Mouse (Mus musculus): ENCODE data around the gene Cldnd2. TPM values are rescaled to one million over a fixed set of nuclear protein-coding genes. Genes with fewer than 3 reads are reported as not detected.
"Not testable (repeated sequence)": the region's sequence is repeated elsewhere in the genome, so short reads cannot be mapped to it uniquely, and the experiment has no call there.

Cldnd2 gene
- polyA plus RNA-seq (2014; fragmentation: Nextera tagmentation; extraction: Ambion mirVana) = not detected in 2 replicates

GRCm38 (mm10) chr7:43440482-43440881 lies at the start of gene Cldnd2:
TSS of gene Cldnd2 (plus strand) at chr7:43440782.
- no peaks in the 10 kb centered on the region for H3K36me3 ChIP-seq (ENCODE audit: control insufficient read depth, insufficient read depth, low read length)
- no peak within 1 kb of the TSS for H3K4me2 ChIP-seq
- no peak within 1 kb of the TSS for H3K9ac ChIP-seq (ENCODE audit: low read length)
- DNase-seq (ENCODE audit: low spot score, missing footprints) (no peak), ATAC-seq (ENCODE audit: low FRiP score) (no peak)
- no peaks in the 10 kb centered on the region for H3K9me3 ChIP-seq (ENCODE audit: control insufficient read depth, low read length)
- peaks cover 8% of the 10 kb centered on the region for H3K4me1 ChIP-seq (ENCODE audit: control insufficient read depth, insufficient read depth, low read length)
- H3K27me3 ChIP-seq (ENCODE audit: control insufficient read depth, insufficient read depth, low read length) = no peaks in the 10 kb centered on the region
- 77% methylated on average over 6 of the region's 6 CpGs for WGBS
- no peak within 1 kb of the TSS for H3K4me3 ChIP-seq (ENCODE audit: low read depth, low read length)
- no peak within 1 kb of the TSS for H3K27ac ChIP-seq (ENCODE audit: low read depth, low read length)

DNA sequence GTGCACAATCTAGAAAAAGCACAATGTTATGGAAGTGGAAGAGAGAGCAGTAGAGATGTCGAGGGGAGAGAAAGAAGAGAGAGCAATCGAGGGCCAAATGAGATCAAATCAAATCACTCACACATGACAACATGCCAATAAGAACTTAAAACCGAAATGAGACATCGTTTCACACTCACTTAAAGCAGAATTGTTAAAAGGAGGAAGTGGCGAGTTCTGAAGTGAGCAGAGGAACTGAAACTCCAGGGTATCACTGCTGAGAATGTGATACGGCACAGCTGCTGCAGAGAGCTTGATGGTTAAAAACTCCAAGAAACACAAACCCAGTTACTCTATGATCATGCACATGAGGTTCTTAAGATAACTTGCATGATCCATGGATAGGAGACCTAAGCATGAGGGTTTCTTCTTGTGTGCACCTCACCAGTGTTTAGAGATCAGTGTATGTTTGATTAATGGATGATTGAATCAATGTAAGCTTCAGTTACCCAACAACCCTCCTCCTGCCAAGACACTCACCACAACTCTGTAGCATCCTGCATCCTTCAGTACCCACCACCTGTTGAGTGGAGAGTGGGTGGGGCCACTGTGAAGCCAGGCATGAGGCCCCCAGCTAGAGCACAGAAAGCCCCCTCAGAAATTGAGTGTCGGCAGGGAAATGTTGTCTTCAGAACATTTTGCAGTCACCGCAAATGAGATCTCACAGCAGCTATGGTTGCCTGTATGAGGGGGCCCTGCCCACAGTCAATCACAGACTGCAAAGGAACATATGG lies 48.0 kb upstream of the Cldnd2 start:
- Histone ChIP-seq H3K36me3 (ENCODE audit: control insufficient read depth, insufficient read depth, low read length) (no peaks in the 10 kb centered on the region), H3K27me3 (ENCODE audit: control insufficient read depth, insufficient read depth, low read length) (no peaks in the 10 kb centered on the region), H3K27ac (ENCODE audit: low read depth, low read length) (no peak overlapping the region), H3K4me3 (ENCODE audit: low read depth, low read length) (no peak overlapping the region), H3K4me2 (no peak overlapping the region), H3K9ac (ENCODE audit: low read length) (no peak overlapping the region), H3K9me3 (ENCODE audit: control insufficient read depth, low read length) (no peaks in the 10 kb centered on the region), H3K4me1 (ENCODE audit: control insufficient read depth, insufficient read depth, low read length) (no peaks in the 10 kb centered on the region)
- DNase-seq (ENCODE audit: low spot score, missing footprints) = no peak
- ATAC-seq (ENCODE audit: low FRiP score) = no peak
- 85% methylated on average over 8 of the region's 8 CpGs for WGBS

- no peak for DNase-seq (ENCODE audit: low spot score, missing footprints)
- no peak for ATAC-seq (ENCODE audit: low FRiP score)
- WGBS = 79% methylated on average over 2 of the region's 2 CpGs
- Histone ChIP-seq H3K9ac (ENCODE audit: low read length) (no peak overlapping the region), H3K27me3 (ENCODE audit: control insufficient read depth, insufficient read depth, low read length) (no peaks in the 10 kb centered on the region), H3K27ac (ENCODE audit: low read depth, low read length) (no peak overlapping the region), H3K4me2 (no peak overlapping the region), H3K4me1 (ENCODE audit: control insufficient read depth, insufficient read depth, low read length) (no peaks in the 10 kb centered on the region), H3K36me3 (ENCODE audit: control insufficient read depth, insufficient read depth, low read length) (no peaks in the 10 kb centered on the region), H3K9me3 (ENCODE audit: control insufficient read depth, low read length) (no peaks in the 10 kb centered on the region), H3K4me3 (ENCODE audit: low read depth, low read length) (no peak overlapping the region)
These were observed 41.1 kb upstream of the Cldnd2 start for GRCm38 (mm10) chr7:43399501-43399900.

GRCm38 (mm10) chr7:43402718-43403117 lies 37.9 kb upstream of the Cldnd2 start:
- ATAC-seq (ENCODE audit: low FRiP score) (no peak), DNase-seq (ENCODE audit: low spot score, missing footprints) (no peak)
- no peaks in the 10 kb centered on the region for H3K4me1 ChIP-seq (ENCODE audit: control insufficient read depth, insufficient read depth, low read length)
- H3K9ac ChIP-seq (ENCODE audit: low read length) = no peak overlapping the region
- H3K9me3 ChIP-seq (ENCODE audit: control insufficient read depth, low read length) = no peaks in the 10 kb centered on the region
- H3K4me3 ChIP-seq (ENCODE audit: low read depth, low read length) = no peak overlapping the region
- no peak overlapping the region for H3K27ac ChIP-seq (ENCODE audit: low read depth, low read length)
- WGBS = 57% methylated on average over 2 of the region's 2 CpGs
- H3K36me3 ChIP-seq (ENCODE audit: control insufficient read depth, insufficient read depth, low read length) = no peaks in the 10 kb centered on the region
- H3K4me2 ChIP-seq = no peak overlapping the region
- H3K27me3 ChIP-seq (ENCODE audit: control insufficient read depth, insufficient read depth, low read length) = no peaks in the 10 kb centered on the region

- no peaks in the 10 kb centered on the region for H3K4me1 ChIP-seq (ENCODE audit: control insufficient read depth, insufficient read depth, low read length)
- H3K27me3 ChIP-seq (ENCODE audit: control insufficient read depth, insufficient read depth, low read length) = no peaks in the 10 kb centered on the region
- H3K9ac ChIP-seq (ENCODE audit: low read length) = no peak overlapping the region
- no peaks in the 10 kb centered on the region for H3K9me3 ChIP-seq (ENCODE audit: control insufficient read depth, low read length)
- ATAC-seq (ENCODE audit: low FRiP score) = no peak
- WGBS = 82% methylated on average over 3 of the region's 3 CpGs
- no peak overlapping the region for H3K27ac ChIP-seq (ENCODE audit: low read depth, low read length)
- no peak overlapping the region for H3K4me2 ChIP-seq
- DNase-seq (ENCODE audit: low spot score, missing footprints) = no peak
- no peaks in the 10 kb centered on the region for H3K36me3 ChIP-seq (ENCODE audit: control insufficient read depth, insufficient read depth, low read length)
- H3K4me3 ChIP-seq (ENCODE audit: low read depth, low read length) = no peak overlapping the region
These were observed 33.0 kb upstream of the Cldnd2 start for GRCm38 (mm10) chr7:43407573-43407972.

DNA sequence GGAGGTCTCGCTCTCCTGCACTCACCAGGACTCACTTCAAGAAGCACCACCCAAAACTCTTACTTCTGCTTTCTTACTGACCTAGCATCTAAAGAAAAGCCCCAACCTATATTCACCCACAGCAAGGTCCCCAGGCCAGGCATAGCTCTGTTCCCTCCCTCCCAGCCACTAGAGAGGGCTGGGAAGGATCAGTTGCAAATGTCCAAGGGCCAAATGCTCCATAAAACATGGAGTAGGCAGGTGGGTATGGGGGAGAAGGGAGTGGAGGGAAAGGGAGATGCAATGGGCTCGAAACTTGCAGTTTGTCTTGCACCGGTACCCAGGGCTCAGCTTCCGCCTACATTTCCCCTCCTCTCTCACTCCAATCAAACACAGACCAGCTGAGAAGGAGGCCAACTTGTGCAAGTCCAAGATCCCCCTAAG lies 32.4 kb upstream of the Cldnd2 start, which contains the start of gene Siglecg:
TSS of gene Siglecg (plus strand) at position 74 of the 423 bp plus-strand sequence.
- 73% methylated on average over 4 of the region's 4 CpGs for WGBS
- no peak within 1 kb of the TSS for H3K4me3 ChIP-seq (ENCODE audit: low read depth, low read length)
- no peak within 1 kb of the TSS for H3K27ac ChIP-seq (ENCODE audit: low read depth, low read length)
- no peaks in the 10 kb centered on the region for H3K4me1 ChIP-seq (ENCODE audit: control insufficient read depth, insufficient read depth, low read length)
- no peak within 1 kb of the TSS for H3K4me2 ChIP-seq
- H3K9me3 ChIP-seq (ENCODE audit: control insufficient read depth, low read length) = no peaks in the 10 kb centered on the region
- H3K27me3 ChIP-seq (ENCODE audit: control insufficient read depth, insufficient read depth, low read length) = no peaks in the 10 kb centered on the region
- DNase-seq (ENCODE audit: low spot score, missing footprints) (no peak), ATAC-seq (ENCODE audit: low FRiP score) (no peak)
- H3K36me3 ChIP-seq (ENCODE audit: control insufficient read depth, insufficient read depth, low read length) = no peaks in the 10 kb centered on the region
- no peak within 1 kb of the TSS for H3K9ac ChIP-seq (ENCODE audit: low read length)

DNA sequence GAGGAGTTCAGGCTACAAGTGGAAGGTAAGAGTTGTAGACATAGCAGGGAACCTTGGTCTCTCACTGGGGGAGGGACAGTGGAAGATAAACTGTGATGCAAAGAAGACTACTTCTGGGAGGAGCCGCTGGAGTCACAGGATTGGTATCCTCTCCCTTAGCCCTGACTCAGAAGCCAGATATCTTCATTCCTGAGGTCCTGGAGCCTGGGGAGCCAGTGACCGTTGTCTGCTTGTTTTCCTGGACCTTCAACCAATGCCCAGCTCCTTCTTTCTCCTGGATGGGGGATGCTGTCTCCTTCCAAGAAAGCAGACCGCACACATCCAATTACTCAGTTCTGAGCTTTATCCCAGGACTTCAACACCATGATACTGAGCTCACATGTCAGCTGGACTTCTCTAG lies 31.5 kb upstream of the Cldnd2 start:
- no peak overlapping the region for H3K4me2 ChIP-seq
- H3K27me3 ChIP-seq (ENCODE audit: control insufficient read depth, insufficient read depth, low read length) = no peaks in the 10 kb centered on the region
- no peak for DNase-seq (ENCODE audit: low spot score, missing footprints)
- H3K27ac ChIP-seq (ENCODE audit: low read depth, low read length) = no peak overlapping the region
- ATAC-seq (ENCODE audit: low FRiP score) = no peak
- no peak overlapping the region for H3K4me3 ChIP-seq (ENCODE audit: low read depth, low read length)
- no peak overlapping the region for H3K9ac ChIP-seq (ENCODE audit: low read length)
- no peaks in the 10 kb centered on the region for H3K9me3 ChIP-seq (ENCODE audit: control insufficient read depth, low read length)
- H3K36me3 ChIP-seq (ENCODE audit: control insufficient read depth, insufficient read depth, low read length) = no peaks in the 10 kb centered on the region
- no peaks in the 10 kb centered on the region for H3K4me1 ChIP-seq (ENCODE audit: control insufficient read depth, insufficient read depth, low read length)
- 84% methylated on average over 3 of the region's 3 CpGs for WGBS

GRCm38 (mm10) chr7:43411724-43412123 lies 28.9 kb upstream of the Cldnd2 start:
- H3K4me3 ChIP-seq (ENCODE audit: low read depth, low read length); H3K4me2 ChIP-seq; H3K4me1 ChIP-seq (ENCODE audit: control insufficient read depth, insufficient read depth, low read length); H3K27ac ChIP-seq (ENCODE audit: low read depth, low read length); H3K9ac ChIP-seq (ENCODE audit: low read length); DNase-seq (ENCODE audit: low spot score, missing footprints); H3K36me3 ChIP-seq (ENCODE audit: control insufficient read depth, insufficient read depth, low read length); H3K9me3 ChIP-seq (ENCODE audit: control insufficient read depth, low read length); H3K27me3 ChIP-seq (ENCODE audit: control insufficient read depth, insufficient read depth, low read length): not testable (repeated sequence)
- ATAC-seq (ENCODE audit: low FRiP score) = 0 out of 2 replicates have a peak, but pooled peaks have one; percentile 16
- 36% methylated on average over 4 of the region's 4 CpGs for WGBS

DNA sequence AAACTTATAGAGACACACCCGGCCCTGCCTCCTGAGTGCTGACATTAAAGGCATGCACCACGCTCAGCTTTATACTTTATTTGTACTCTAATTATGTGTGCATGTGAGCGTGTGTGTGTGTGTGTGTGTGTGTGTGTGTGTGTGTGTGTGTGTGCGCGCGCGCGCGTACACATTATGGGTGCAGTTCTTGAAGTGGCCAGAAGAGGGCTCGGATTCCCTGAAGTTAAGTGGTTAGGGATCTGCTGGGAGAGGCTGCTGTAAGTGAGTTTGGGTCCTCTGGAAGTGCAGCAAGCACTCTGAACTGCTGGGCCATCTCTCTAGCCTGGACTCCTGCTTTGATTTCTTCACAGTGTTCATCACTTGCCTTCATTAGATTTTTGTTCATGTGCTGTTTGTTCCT lies 23.3 kb upstream of the Cldnd2 start:
- Histone ChIP-seq H3K9me3 (ENCODE audit: control insufficient read depth, low read length) (no peaks in the 10 kb centered on the region), H3K27me3 (ENCODE audit: control insufficient read depth, insufficient read depth, low read length) (no peaks in the 10 kb centered on the region), H3K36me3 (ENCODE audit: control insufficient read depth, insufficient read depth, low read length) (no peaks in the 10 kb centered on the region), H3K9ac (ENCODE audit: low read length) (no peak overlapping the region), H3K27ac (ENCODE audit: low read depth, low read length) (no peak overlapping the region), H3K4me1 (ENCODE audit: control insufficient read depth, insufficient read depth, low read length) (no peaks in the 10 kb centered on the region), H3K4me3 (ENCODE audit: low read depth, low read length) (no peak overlapping the region), H3K4me2 (no peak overlapping the region)
- no peak for DNase-seq (ENCODE audit: low spot score, missing footprints)
- no peak for ATAC-seq (ENCODE audit: low FRiP score)
- WGBS = 88% methylated on average over 10 of the region's 10 CpGs
